ENCODE assay signal across 19 mouse cellular contexts in genomic region chr9:14386831-14387230, GRCm38 (mm10). TPM values are rescaled to one million over a fixed set of nuclear protein-coding genes. Genes with fewer than 3 reads are reported as not detected.
DNase-seq lines count a peak whose midpoint lies in the region; ATAC-seq and TF ChIP-seq lines count a peak whose summit lies in the region.
"Had no signal": no experiment of that assay in that cellular context is flagged by ENCODE, and none has a peak within 500 bp of the region (broad histone marks: within the 10 kb centered on the region; RNA-seq: fewer than 3 reads in every experiment).

No protein-coding gene starts in this region.

- no peak for TF ChIP-seq POLR2A in MEL (IDR thresholded peaks at IDR 0.05; ENCODE audit: control insufficient read depth in 1 of 2, insufficient read depth in 1 of 2, low read depth in 1 of 2, low read length in 2 of 2, poor library complexity in 1 of 2)

- H3K4me1 ChIP-seq in MEL (ENCODE audit: control insufficient read depth in 1 of 2, insufficient read depth in 2 of 2, low read length in 2 of 2) = peaks cover 18 to 38% of the 10 kb centered on the region in 2 experiments
- peaks cover 55% of the 10 kb centered on the region for H3K4me1 ChIP-seq in liver, embryonic 13.5 days (replicated peaks)
- peaks cover 13% of the 10 kb centered on the region for H3K4me1 ChIP-seq in liver, postnatal 0 days (ENCODE audit: insufficient read depth)
- H3K4me1 ChIP-seq in forebrain, embryonic 12.5 days = peaks cover 3% of the 10 kb centered on the region
- H3K4me1 ChIP-seq: embryonic facial prominence, embryonic 13.5 days had no signal

- H3K4me2 ChIP-seq in liver, embryonic 13.5 days = peak overlapping the region; percentile 43
- H3K4me2 ChIP-seq in liver, postnatal 0 days (ENCODE audit: low read depth, low read length) = peak overlapping the region; percentile 14; the same call in 1 of the 2 replicates
- no peak overlapping the region for H3K4me2 ChIP-seq in forebrain, embryonic 12.5 days
- H3K4me2 ChIP-seq: embryonic facial prominence, embryonic 13.5 days; heart, embryonic 13.5 days; hindbrain, embryonic 12.5 days had no signal

- no peak for TF ChIP-seq RAD21 in MEL (IDR thresholded peaks at IDR 0.05; ENCODE audit: low read depth, low read length)

- H3K36me3 ChIP-seq in MEL (ENCODE audit: control insufficient read depth in 1 of 2, insufficient read depth in 2 of 2, low read length in 2 of 2) = peaks cover 0 to 38% of the 10 kb centered on the region in 2 experiments; a peak in 2 of 4 replicates
- H3K36me3 ChIP-seq in liver, embryonic 13.5 days = no peaks in the 10 kb centered on the region
- no peaks in the 10 kb centered on the region for H3K36me3 ChIP-seq in liver, postnatal 0 days (replicated peaks; ENCODE audit: insufficient read depth, low read length)
- no peaks in the 10 kb centered on the region for H3K36me3 ChIP-seq in forebrain, embryonic 12.5 days (replicated peaks)
- H3K36me3 ChIP-seq: embryonic facial prominence, embryonic 13.5 days; heart, embryonic 13.5 days; hindbrain, embryonic 12.5 days had no signal

- WGBS in liver, embryonic 13.5 days (ENCODE audit: insufficient replicate concordance) = 37% methylated on average over 9 of the region's 9 CpGs
- 48% methylated on average over 8 of the region's 9 CpGs for WGBS in liver, postnatal 0 days (ENCODE audit: insufficient replicate concordance)
- 80% methylated on average over 9 of the region's 9 CpGs for WGBS in forebrain, embryonic 12.5 days

- no peak overlapping the region for H3K27ac ChIP-seq in MEL (ENCODE audit: control insufficient read depth, low read depth, low read length)
- H3K27ac ChIP-seq in liver, embryonic 13.5 days = peak overlapping the region; percentile 69
- H3K27ac ChIP-seq in liver, postnatal 0 days (ENCODE audit: low read depth) = no peak overlapping the region
- no peak overlapping the region for H3K27ac ChIP-seq in forebrain, embryonic 12.5 days
- H3K27ac ChIP-seq: embryonic facial prominence, embryonic 13.5 days; heart, adult 2 months; heart, embryonic 13.5 days; hindbrain, embryonic 12.5 days had no signal

- DNase-seq in MEL (ENCODE audit: low read depth, low spot score) = no peak
- DNase-seq in liver, embryonic 13.5 days = no peak
- no peak for DNase-seq in liver, postnatal 0 days
- no peak for DNase-seq in embryo, embryonic 10 days (ENCODE audit: low spot score)
- DNase-seq: adrenal gland, adult 8-10 months; cerebellum, adult 11-12 months; cerebellum, adult 9-10 months; cerebellum, postnatal 25 days; gastrocnemius, postnatal 10 days; heart, adult 2 months; heart, postnatal 4 days had no signal

- no peaks in the 10 kb centered on the region for H3K9me3 ChIP-seq in MEL (replicated peaks; ENCODE audit: insufficient read depth, low read length)
- H3K9me3 ChIP-seq in liver, embryonic 13.5 days (replicated peaks) = no peaks in the 10 kb centered on the region; the same call in 1 of the 2 replicates
- no peaks in the 10 kb centered on the region for H3K9me3 ChIP-seq in liver, postnatal 0 days (ENCODE audit: low read length)
- no peaks in the 10 kb centered on the region for H3K9me3 ChIP-seq in forebrain, embryonic 12.5 days
- H3K9me3 ChIP-seq: embryonic facial prominence, embryonic 13.5 days; heart, embryonic 13.5 days; hindbrain, embryonic 12.5 days had no signal

- no peaks in the 10 kb centered on the region for H3K27me3 ChIP-seq in MEL (ENCODE audit: control insufficient read depth in 1 of 2, insufficient read depth in 2 of 2, low read length in 2 of 2)
- H3K27me3 ChIP-seq in liver, embryonic 13.5 days = no peaks in the 10 kb centered on the region
- H3K27me3 ChIP-seq in liver, postnatal 0 days (ENCODE audit: insufficient read depth, low read length) = no peaks in the 10 kb centered on the region
- no peaks in the 10 kb centered on the region for H3K27me3 ChIP-seq in forebrain, embryonic 12.5 days
- H3K27me3 ChIP-seq: heart, embryonic 13.5 days; hindbrain, embryonic 12.5 days had no signal

- no peaks in the 10 kb centered on the region for H3K79me2 ChIP-seq in MEL (ENCODE audit: control insufficient read depth, insufficient read depth, low read length, poor library complexity)

- no peak overlapping the region for H3K9ac ChIP-seq in MEL (ENCODE audit: control insufficient read depth, low read depth, low read length, poor library complexity, severe bottlenecking)
- peak overlapping the region; percentile 30; the same call in 1 of the 2 replicates for H3K9ac ChIP-seq in liver, embryonic 13.5 days
- no peak overlapping the region for H3K9ac ChIP-seq in liver, postnatal 0 days (replicated peaks)
- no peak overlapping the region for H3K9ac ChIP-seq in forebrain, embryonic 12.5 days
- H3K9ac ChIP-seq: embryonic facial prominence, embryonic 13.5 days; heart, embryonic 13.5 days; hindbrain, embryonic 12.5 days had no signal

- no peak for TF ChIP-seq EP300 in MEL (IDR thresholded peaks at IDR 0.05; ENCODE audit: low read depth in 1 of 2, low read length in 2 of 2)
- TF ChIP-seq EP300 in liver, postnatal 0 days (IDR thresholded peaks at IDR 0.05; ENCODE audit: low read depth) = no peak

- ATAC-seq in erythroid progenitor cell, adult 5-6 weeks (replicated peaks; ENCODE audit: low FRiP score, poor library complexity, severe bottlenecking) = peak; percentile 28; the same call in 1 of the 2 replicates
- ATAC-seq in liver, embryonic 13.5 days (ENCODE audit: low read depth) = peak; percentile 70
- ATAC-seq in liver, postnatal 0 days = peak; percentile 55
- ATAC-seq in forebrain, embryonic 12.5 days (ENCODE audit: low FRiP score) = no peak
- ATAC-seq: forebrain, embryonic 16.5 days; hindbrain, embryonic 16.5 days; inflammation-experienced regulatory T-cells, adult 6 months had no signal

- no peak for TF ChIP-seq CTCF in MEL (IDR thresholded peaks at IDR 0.05 in 2 of 3, conservative IDR thresholded peaks at IDR 0.05 in 1 of 3; ENCODE audit: control insufficient read depth in 1 of 3, insufficient read depth in 1 of 3, low read depth in 2 of 3, low read length in 3 of 3, poor library complexity in 1 of 3, severe bottlenecking in 1 of 3)
- TF ChIP-seq CTCF in liver, postnatal 0 days (IDR thresholded peaks at IDR 0.05; ENCODE audit: low read depth) = no peak

- no peak overlapping the region for H3K4me3 ChIP-seq in MEL (ENCODE audit: control insufficient read depth in 1 of 2, insufficient read depth in 1 of 2, low read depth in 2 of 2, low read length in 2 of 2)
- no peak overlapping the region for H3K4me3 ChIP-seq in liver, embryonic 13.5 days (replicated peaks)
- no peak overlapping the region for H3K4me3 ChIP-seq in liver, postnatal 0 days (ENCODE audit: low read depth, low read length)
- H3K4me3 ChIP-seq in forebrain, embryonic 12.5 days (replicated peaks) = no peak overlapping the region
- H3K4me3 ChIP-seq: embryonic facial prominence, embryonic 13.5 days; heart, adult 2 months; heart, embryonic 13.5 days; hindbrain, embryonic 12.5 days had no signal

TF ChIP-seq in MEL, 35 proteins besides CTCF, POLR2A, EP300 and RAD21:
- TF ChIP-seq GATA1 (IDR thresholded peaks at IDR 0.05; ENCODE audit: low read depth, low read length) (peak; percentile 48; the same call in 1 of the 2 replicates), SIN3A (IDR thresholded peaks at IDR 0.05; ENCODE audit: low read length) (no peak)

RNA-seq across cellular contexts. Expression of gene Endod1, which starts 5.5 kb away (rescaled TPM):
- total RNA-seq in MEL (2012; rRNA removed) = 20.4 and 33.7 TPM in 2 replicates
- polyA plus RNA-seq in MEL (2012; ENCODE audit: insufficient read depth in 1 of 2, insufficient read length in 2 of 2, low read depth in 1 of 2, low replicate concordance in 2 of 2, missing spikeins in 1 of 2) = 10 to 100 TPM in 1 of 2 experiments, not detected in 1; 31.1 TPM
- 149 TPM in 2 replicates for total RNA-seq in erythroid progenitor cell, adult 5-6 weeks (2015; ENCODE audit: low replicate concordance)
- total RNA-seq in erythroid progenitor cell, adult 5-6 weeks (2017; ENCODE audit: low replicate concordance) = 185 and 206 TPM in 2 replicates
- 37.8 and 40.4 TPM in 2 replicates for polyA plus RNA-seq in liver, embryonic 13.5 days (2015; fragmentation: Nextera tagmentation; extraction: Ambion mirVana)
- polyA plus RNA-seq in liver, postnatal 0 days (2015; fragmentation: Nextera tagmentation; extraction: Ambion mirVana) = 11.6 and 12.4 TPM in 2 replicates
- polyA plus RNA-seq in forebrain, embryonic 12.5 days (2016; fragmentation: Nextera tagmentation; extraction: Ambion mirVana) = 6.4 and 6.9 TPM in 2 replicates
